Mouse (Mus musculus): ENCODE measurements around the gene Gm21637. TPM values are rescaled to one million over a fixed set of nuclear protein-coding genes. Genes with fewer than 3 reads are reported as not detected.
"Not testable (repeated sequence)": the region's sequence is repeated elsewhere in the genome, so short reads cannot be mapped to it uniquely, and the experiment has no call there.

Gm21637 gene
- polyA plus RNA-seq (2015; fragmentation: Nextera tagmentation; extraction: Ambion mirVana), result not detected in 2 replicates

DNA sequence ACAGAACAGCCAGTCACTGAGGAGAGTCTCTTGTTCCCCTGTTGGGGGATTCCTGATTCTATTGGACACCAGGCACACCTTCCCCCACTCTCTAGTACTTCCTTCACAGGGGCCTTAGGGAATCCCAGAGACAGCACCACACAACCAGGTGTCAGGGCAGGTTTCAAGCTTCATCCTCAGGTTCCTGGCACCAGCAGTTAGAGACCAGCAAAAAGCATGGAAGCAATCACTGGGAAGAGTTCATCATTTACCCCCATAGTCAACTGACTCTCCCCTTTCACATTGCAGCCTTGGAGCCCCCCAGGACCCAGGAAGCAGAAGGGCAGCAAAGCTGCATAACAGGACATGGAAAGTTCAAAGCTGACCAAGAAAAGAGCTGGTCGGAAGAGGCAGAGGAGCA lies at the start of gene Gm21637:
Gene Gm21637, plus strand, starts transcription at position 301 of the 400 bp plus-strand sequence.
- WGBS, result no CpG with 5 or more reads among the region's 1 CpGs
- ATAC-seq (replicated peaks; ENCODE audit: low FRiP score); H3K27me3 ChIP-seq; H3K9me3 ChIP-seq (replicated peaks); H3K27ac ChIP-seq; H3K36me3 ChIP-seq; H3K4me2 ChIP-seq; H3K4me1 ChIP-seq; H3K4me3 ChIP-seq (replicated peaks); H3K9ac ChIP-seq: not testable (repeated sequence)

Other genes starting within 250 kb of the Gm21637 start
- not detected in 2 replicates for gene Btbd35f25, start 244.9 kb upstream of the Gm21637 start, polyA plus RNA-seq (2015; fragmentation: Nextera tagmentation; extraction: Ambion mirVana)
- not detected in 2 replicates for gene Btbd35f22, start 85.8 kb downstream of the Gm21637 start, polyA plus RNA-seq (2015; fragmentation: Nextera tagmentation; extraction: Ambion mirVana)